Mouse (Mus musculus): ENCODE data around the gene Tcaf1. TPM values are rescaled to one million over a fixed set of nuclear protein-coding genes. Genes with fewer than 3 reads are reported as not detected.

Tcaf1 gene
- polyA plus RNA-seq, 1 experiment = 13.2 TPM

DNA sequence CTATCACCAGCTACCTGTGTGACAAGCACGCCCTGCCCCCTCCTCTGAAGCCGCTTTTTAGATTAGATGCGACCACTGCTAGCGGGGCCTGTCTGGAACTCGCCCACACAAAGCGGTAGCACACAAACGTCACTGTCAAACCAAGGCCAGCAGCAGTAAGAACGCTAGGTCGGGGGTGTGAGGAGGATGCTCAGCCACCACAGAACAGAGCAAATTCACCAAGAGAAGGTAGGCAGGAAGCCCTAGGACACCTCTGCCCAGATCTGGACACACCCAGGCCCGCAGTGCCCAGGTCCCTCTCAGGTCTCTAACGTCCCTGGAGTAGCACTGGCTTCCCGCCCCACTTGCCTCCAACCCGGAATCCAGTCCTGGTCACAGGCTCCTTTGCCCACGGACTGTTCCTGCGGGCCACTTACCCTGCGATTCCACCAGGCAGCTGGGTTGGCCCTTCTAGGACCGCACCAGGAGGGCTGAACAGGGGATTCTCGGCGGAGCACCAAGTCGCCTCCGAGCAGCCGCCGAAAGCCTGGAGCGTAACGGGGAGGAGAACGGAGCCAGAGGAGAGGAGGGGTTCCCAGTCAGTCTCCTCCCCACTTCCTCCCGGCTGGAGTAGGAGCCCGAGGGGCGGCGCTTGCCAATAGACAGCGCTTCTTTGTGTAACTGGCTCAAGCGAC lies 17.2 kb downstream of the Tcaf1 start:
- no peaks in the 10 kb centered on the region for H3K36me3 ChIP-seq (ENCODE audit: control insufficient read depth, insufficient read depth, low read length)
- H3K27ac ChIP-seq (ENCODE audit: insufficient read depth, low read depth, low read length) = peak overlapping the region; percentile 61; the same call in 1 of the 2 replicates
- TF ChIP-seq CTCF (conservative IDR thresholded peaks at IDR 0.05; ENCODE audit: insufficient read depth, insufficient read length, low read depth, low read length) = no peak
- no peak for TF ChIP-seq POLR2A (IDR thresholded peaks at IDR 0.05; ENCODE audit: low read depth, low read length)
- no peaks in the 10 kb centered on the region for H3K27me3 ChIP-seq (replicated peaks; ENCODE audit: control insufficient read depth, insufficient read depth, low read length)
- peak; percentile 89 for DNase-seq
- WGBS = under 1% methylated on average over 32 of the region's 32 CpGs
- peak overlapping the region; percentile 85 for H3K4me3 ChIP-seq (ENCODE audit: insufficient read depth, low read depth, low read length)
- H3K4me1 ChIP-seq (ENCODE audit: control insufficient read depth, insufficient read depth, low read length) = peaks cover 4% of the 10 kb centered on the region; the same call in 1 of the 2 replicates

DNA sequence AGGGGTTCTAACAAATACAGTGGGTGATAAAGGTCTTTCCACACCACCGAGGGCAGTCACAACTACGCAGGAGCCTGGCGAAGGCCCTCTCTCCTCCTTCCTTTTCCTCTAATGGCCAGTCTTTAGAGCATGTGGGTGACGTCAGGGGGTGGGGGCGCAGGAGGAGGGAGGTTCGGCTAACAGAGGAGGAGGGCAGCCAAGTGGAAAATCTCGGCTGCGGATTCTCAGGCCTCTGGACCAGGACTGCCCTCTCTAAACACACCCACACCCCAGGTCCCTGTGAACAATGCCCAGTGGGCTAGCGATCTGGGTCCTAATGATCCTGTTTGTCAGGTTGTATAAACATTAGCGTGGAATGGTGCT lies 17.8 kb downstream of the Tcaf1 start:
- H3K36me3 ChIP-seq (ENCODE audit: control insufficient read depth, insufficient read depth, low read length) = no peaks in the 10 kb centered on the region

DNA sequence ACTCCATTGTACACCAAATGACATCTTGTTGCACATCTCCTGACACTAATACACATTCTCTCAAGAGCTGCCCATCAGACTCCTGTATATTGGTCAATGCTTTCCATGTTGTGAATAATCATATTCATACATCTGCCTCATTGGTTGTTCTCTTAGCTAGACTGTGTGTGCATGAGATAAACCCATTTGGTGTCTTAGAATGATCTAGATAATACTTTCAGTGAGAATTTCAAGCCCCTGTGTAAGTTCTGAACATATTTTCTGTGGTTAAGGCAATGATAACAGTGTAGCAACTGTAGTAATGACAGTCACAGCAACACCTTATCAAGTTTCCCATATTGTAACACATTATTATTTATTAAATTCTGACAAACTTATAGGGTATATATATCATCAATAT lies 20.1 kb downstream of the Tcaf1 start:
- no peaks in the 10 kb centered on the region for H3K27me3 ChIP-seq (replicated peaks; ENCODE audit: control insufficient read depth, insufficient read depth, low read length)
- TF ChIP-seq POLR2A (IDR thresholded peaks at IDR 0.05; ENCODE audit: low read depth, low read length) (no peak), CTCF (conservative IDR thresholded peaks at IDR 0.05; ENCODE audit: insufficient read depth, insufficient read length, low read depth, low read length) (no peak)
- no peak overlapping the region for H3K4me3 ChIP-seq (ENCODE audit: insufficient read depth, low read depth, low read length)
- no peak for DNase-seq
- no peak overlapping the region for H3K27ac ChIP-seq (ENCODE audit: insufficient read depth, low read depth, low read length)
- peaks cover 4% of the 10 kb centered on the region; the same call in 1 of the 2 replicates for H3K4me1 ChIP-seq (ENCODE audit: control insufficient read depth, insufficient read depth, low read length)
- H3K36me3 ChIP-seq (ENCODE audit: control insufficient read depth, insufficient read depth, low read length) = no peaks in the 10 kb centered on the region

More for the DNA sequence above, 17.8 kb downstream of the Tcaf1 start:
- Histone ChIP-seq H3K4me3 (ENCODE audit: insufficient read depth, low read depth, low read length) (peak overlapping the region; percentile 85), H3K4me1 (ENCODE audit: control insufficient read depth, insufficient read depth, low read length) (peaks cover 4% of the 10 kb centered on the region; the same call in 1 of the 2 replicates), H3K27ac (ENCODE audit: insufficient read depth, low read depth, low read length) (peak overlapping the region; percentile 61; the same call in 1 of the 2 replicates), H3K27me3 (replicated peaks; ENCODE audit: control insufficient read depth, insufficient read depth, low read length) (no peaks in the 10 kb centered on the region)
- no peak for TF ChIP-seq CTCF (conservative IDR thresholded peaks at IDR 0.05; ENCODE audit: insufficient read depth, insufficient read length, low read depth, low read length)
- TF ChIP-seq POLR2A (IDR thresholded peaks at IDR 0.05; ENCODE audit: low read depth, low read length) = no peak
- WGBS = under 1% methylated on average over 10 of the region's 10 CpGs
- peak; percentile 89 for DNase-seq

DNA sequence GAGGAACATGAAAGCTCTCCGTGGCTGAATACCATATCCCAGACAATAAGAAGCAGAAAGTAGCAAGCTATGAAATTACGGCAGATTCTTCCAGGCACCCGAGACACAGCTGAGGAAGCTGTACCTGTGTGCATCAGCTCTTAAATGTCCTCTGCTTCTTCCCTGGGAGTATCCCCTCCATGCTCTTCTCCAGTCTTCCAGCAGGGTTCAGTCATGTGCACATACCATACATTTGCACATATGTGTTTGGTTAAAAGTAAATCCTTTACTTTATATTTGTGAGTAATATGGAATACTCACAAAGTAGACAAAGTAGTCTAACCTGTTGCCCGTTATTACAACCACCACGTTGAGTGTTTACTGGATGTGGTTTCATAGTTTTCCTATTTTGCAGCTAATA lies 22.0 kb downstream of the Tcaf1 start:
- 91% methylated on average over 5 of the region's 5 CpGs for WGBS
- TF ChIP-seq CTCF (conservative IDR thresholded peaks at IDR 0.05; ENCODE audit: insufficient read depth, insufficient read length, low read depth, low read length) = no peak
- no peak for TF ChIP-seq POLR2A (IDR thresholded peaks at IDR 0.05; ENCODE audit: low read depth, low read length)
- Histone ChIP-seq H3K4me3 (ENCODE audit: insufficient read depth, low read depth, low read length) (no peak overlapping the region), H3K4me1 (ENCODE audit: control insufficient read depth, insufficient read depth, low read length) (peaks cover 4% of the 10 kb centered on the region; the same call in 1 of the 2 replicates), H3K27me3 (replicated peaks; ENCODE audit: control insufficient read depth, insufficient read depth, low read length) (no peaks in the 10 kb centered on the region), H3K36me3 (ENCODE audit: control insufficient read depth, insufficient read depth, low read length) (no peaks in the 10 kb centered on the region), H3K27ac (ENCODE audit: insufficient read depth, low read depth, low read length) (no peak overlapping the region)
- no peak for DNase-seq

DNA sequence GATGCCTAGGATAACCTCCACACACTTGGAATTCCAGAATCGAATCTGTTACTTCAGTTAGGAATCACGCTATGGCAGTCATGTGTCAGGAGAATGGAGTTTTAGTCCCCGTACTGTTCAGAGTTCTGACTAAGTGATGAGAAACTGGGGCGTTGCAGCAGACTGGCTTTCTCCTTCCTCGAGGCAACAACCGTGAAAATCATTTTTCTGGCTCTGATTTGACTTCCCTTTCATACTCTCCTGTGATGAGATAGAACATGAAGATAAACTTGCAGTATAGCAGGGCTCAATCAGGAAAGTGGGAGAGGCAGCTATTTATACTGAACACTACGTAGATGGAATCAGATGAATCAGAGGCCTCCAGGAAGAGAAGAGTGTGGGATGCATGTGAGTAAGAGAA lies 29.8 kb downstream of the Tcaf1 start:
- no peaks in the 10 kb centered on the region for H3K4me1 ChIP-seq (ENCODE audit: control insufficient read depth, insufficient read depth, low read length)
- DNase-seq = no peak
- 81% methylated on average over 7 of the region's 7 CpGs for WGBS
- H3K36me3 ChIP-seq (ENCODE audit: control insufficient read depth, insufficient read depth, low read length) = no peaks in the 10 kb centered on the region; the same call in 1 of the 2 replicates
- H3K27me3 ChIP-seq (replicated peaks; ENCODE audit: control insufficient read depth, insufficient read depth, low read length) = no peaks in the 10 kb centered on the region
- no peak overlapping the region for H3K4me3 ChIP-seq (ENCODE audit: insufficient read depth, low read depth, low read length)
- TF ChIP-seq POLR2A (IDR thresholded peaks at IDR 0.05; ENCODE audit: low read depth, low read length) (no peak), CTCF (conservative IDR thresholded peaks at IDR 0.05; ENCODE audit: insufficient read depth, insufficient read length, low read depth, low read length) (no peak)
- H3K27ac ChIP-seq (ENCODE audit: insufficient read depth, low read depth, low read length) = no peak overlapping the region

DNA sequence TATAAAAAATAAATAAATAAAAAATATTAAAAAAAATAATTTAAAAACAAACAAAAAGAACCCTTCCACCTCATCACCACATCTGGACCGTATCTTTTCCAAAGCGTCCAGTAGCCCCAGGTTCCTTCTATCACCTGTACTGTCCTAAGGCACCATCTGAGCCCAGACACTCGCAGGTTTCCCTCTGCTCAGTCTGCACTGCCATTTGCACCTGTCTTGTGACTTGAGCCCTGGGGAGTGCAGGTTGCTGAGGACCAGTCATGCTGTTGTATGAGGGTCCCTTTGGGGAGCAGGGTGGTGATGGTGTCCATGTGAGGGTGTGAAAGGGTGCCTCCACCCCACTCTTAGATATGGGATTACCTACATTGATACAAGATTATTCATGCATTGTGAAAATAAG lies 33.9 kb downstream of the Tcaf1 start:
- DNase-seq = no peak
- Histone ChIP-seq H3K36me3 (ENCODE audit: control insufficient read depth, insufficient read depth, low read length) (peaks cover 3% of the 10 kb centered on the region), H3K4me1 (ENCODE audit: control insufficient read depth, insufficient read depth, low read length) (no peaks in the 10 kb centered on the region), H3K27me3 (replicated peaks; ENCODE audit: control insufficient read depth, insufficient read depth, low read length) (no peaks in the 10 kb centered on the region), H3K27ac (ENCODE audit: insufficient read depth, low read depth, low read length) (no peak overlapping the region), H3K4me3 (ENCODE audit: insufficient read depth, low read depth, low read length) (no peak overlapping the region)
- TF ChIP-seq CTCF (conservative IDR thresholded peaks at IDR 0.05; ENCODE audit: insufficient read depth, insufficient read length, low read depth, low read length) (no peak), POLR2A (IDR thresholded peaks at IDR 0.05; ENCODE audit: low read depth, low read length) (no peak)
- 95% methylated on average over 3 of the region's 3 CpGs for WGBS

DNA sequence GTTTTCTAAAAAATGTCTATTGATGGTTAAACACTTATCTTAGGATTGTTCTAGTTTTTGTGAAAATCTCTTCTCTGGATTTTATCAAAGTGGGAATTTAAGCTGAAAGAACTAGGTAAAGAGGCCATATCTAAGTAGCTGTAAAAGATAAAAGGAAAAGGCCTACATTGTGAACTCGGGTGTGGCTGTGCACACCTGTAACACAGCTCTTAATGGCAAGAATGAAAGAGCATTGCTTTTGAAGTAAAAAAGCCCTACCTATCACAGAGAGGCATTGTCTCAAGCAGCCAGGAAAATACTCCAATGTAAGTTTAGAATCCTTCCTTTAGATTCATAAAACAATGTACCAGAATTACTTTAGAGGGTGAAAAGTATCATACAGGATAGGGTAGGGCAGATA lies 38.1 kb downstream of the Tcaf1 start:
- H3K4me1 ChIP-seq (ENCODE audit: control insufficient read depth, insufficient read depth, low read length) = no peaks in the 10 kb centered on the region
- WGBS = 80% methylated on average over 1 of the region's 1 CpGs
- no peak overlapping the region for H3K27ac ChIP-seq (ENCODE audit: insufficient read depth, low read depth, low read length)
- H3K36me3 ChIP-seq (ENCODE audit: control insufficient read depth, insufficient read depth, low read length) = peaks cover 3% of the 10 kb centered on the region
- H3K4me3 ChIP-seq (ENCODE audit: insufficient read depth, low read depth, low read length) = no peak overlapping the region
- H3K27me3 ChIP-seq (replicated peaks; ENCODE audit: control insufficient read depth, insufficient read depth, low read length) = no peaks in the 10 kb centered on the region
- no peak for DNase-seq
- TF ChIP-seq CTCF (conservative IDR thresholded peaks at IDR 0.05; ENCODE audit: insufficient read depth, insufficient read length, low read depth, low read length) (no peak), POLR2A (IDR thresholded peaks at IDR 0.05; ENCODE audit: low read depth, low read length) (no peak)

Measured in kidney, adult 2 months (tissue).